Mouse (Mus musculus) frontal cortex, postnatal 10 days (tissue): ENCODE measurements around the gene Entpd1.

Experiments
- DNase-seq, 2 experiments: peaks; one replicate each; pipeline ENCODE4 v3.0.0; 2022; ENCODE audit warnings: low spot score in 2 of 2, mixed read lengths in 1 of 2

The Entpd1 gene

GRCm38 (mm10) chr19:40722137-40723038 lies 110.2 kb downstream of the Entpd1 start:
- DNase-seq: peak in 1 of 2 experiments; percentile 54

- DNase-seq: no peak
These were observed 111.3 kb downstream of the Entpd1 start for GRCm38 (mm10) chr19:40723516-40723915.

GRCm38 (mm10) chr19:40726148-40726547 lies 114.0 kb downstream of the Entpd1 start:
- no peak for DNase-seq

GRCm38 (mm10) chr19:40726614-40727013 lies 114.4 kb downstream of the Entpd1 start:
- no peak for DNase-seq

GRCm38 (mm10) chr19:40728213-40728612 lies 116.0 kb downstream of the Entpd1 start:
- no peak for DNase-seq

- no peak for DNase-seq
These were observed 116.7 kb downstream of the Entpd1 start for GRCm38 (mm10) chr19:40728732-40729420.

GRCm38 (mm10) chr19:40733409-40733808 lies 121.2 kb downstream of the Entpd1 start:
- DNase-seq: no peak

GRCm38 (mm10) chr19:40733849-40734248 lies 121.7 kb downstream of the Entpd1 start:
- no peak for DNase-seq

- peak; percentile 76 to 81 for DNase-seq
These were observed 124.7 kb downstream of the Entpd1 start for GRCm38 (mm10) chr19:40736680-40737512.

GRCm38 (mm10) chr19:40737613-40738012 lies 125.4 kb downstream of the Entpd1 start:
- DNase-seq: no peak

GRCm38 (mm10) chr19:40738683-40739324 lies 126.6 kb downstream of the Entpd1 start:
- DNase-seq: no peak

- no peak for DNase-seq
These were observed 134.4 kb downstream of the Entpd1 start for GRCm38 (mm10) chr19:40746603-40747002.

GRCm38 (mm10) chr19:40748559-40748958 lies 136.4 kb downstream of the Entpd1 start, which contains the start of gene Cc2d2b:
Gene Cc2d2b (plus strand): TSS chr19:40748753.
- DNase-seq: no peak

- DNase-seq: no peak
These were observed 142.1 kb downstream of the Entpd1 start for GRCm38 (mm10) chr19:40754311-40754710.

GRCm38 (mm10) chr19:40760071-40760470 lies 147.9 kb downstream of the Entpd1 start:
- DNase-seq: no peak

GRCm38 (mm10) chr19:40762023-40762759 lies 150.0 kb downstream of the Entpd1 start:
- peak; percentile 18 to 22 for DNase-seq

GRCm38 (mm10) chr19:40767189-40767588 lies 155.0 kb downstream of the Entpd1 start:
- no peak for DNase-seq

- no peak for DNase-seq
These were observed 157.2 kb downstream of the Entpd1 start for GRCm38 (mm10) chr19:40769341-40769770.

GRCm38 (mm10) chr19:40788004-40788714 lies 176.0 kb downstream of the Entpd1 start:
- DNase-seq: no peak

GRCm38 (mm10) chr19:40788715-40789084 lies 176.5 kb downstream of the Entpd1 start:
- no peak for DNase-seq
